Mouse (Mus musculus) right cerebral cortex, postnatal 36 days (tissue): ENCODE measurements around the gene Gdf15.

Source experiments
- DNase-seq, 2 experiments: peaks; one replicate each; pipeline ENCODE4 v3.0.0; 2022; ENCODE audit warnings: low spot score in 2 of 2, mixed read lengths in 1 of 2

The Gdf15 gene

GRCm38 (mm10) chr8:70606780-70607602 is 25.3 kb downstream of the Gdf15 start:
- DNase-seq, result no peak

GRCm38 (mm10) chr8:70605871-70606779 is 26.1 kb downstream of the Gdf15 start:
- DNase-seq, result no peak

DNA sequence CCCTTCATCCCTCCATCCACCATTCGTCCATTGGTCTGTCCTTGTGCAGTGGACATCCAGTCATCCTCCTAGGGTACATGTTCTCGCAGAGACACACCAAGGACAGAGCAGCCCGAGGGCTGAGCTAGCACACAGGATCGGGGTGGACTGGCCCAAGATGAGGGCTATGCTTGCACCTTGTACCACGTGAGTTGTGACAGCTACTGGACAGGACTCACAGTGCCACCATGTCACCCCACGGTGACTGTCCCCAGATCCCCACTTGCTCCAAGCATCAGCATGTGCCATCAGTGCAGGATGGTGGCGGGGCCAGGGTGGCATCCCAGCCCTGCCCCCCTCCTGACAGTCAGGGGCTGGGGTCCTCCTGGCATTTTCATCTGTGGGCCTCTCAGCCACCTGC is 27.7 kb downstream of the Gdf15 start:
- no peak for DNase-seq

- no peak for DNase-seq
These were observed 30.0 kb downstream of the Gdf15 start for GRCm38 (mm10) chr8:70602139-70602811.

- peak; percentile 80 to 85 for DNase-seq
These were observed 31.0 kb downstream of the Gdf15 start for GRCm38 (mm10) chr8:70601271-70601649.

GRCm38 (mm10) chr8:70600473-70601270 is 31.6 kb downstream of the Gdf15 start:
- no peak for DNase-seq

DNA sequence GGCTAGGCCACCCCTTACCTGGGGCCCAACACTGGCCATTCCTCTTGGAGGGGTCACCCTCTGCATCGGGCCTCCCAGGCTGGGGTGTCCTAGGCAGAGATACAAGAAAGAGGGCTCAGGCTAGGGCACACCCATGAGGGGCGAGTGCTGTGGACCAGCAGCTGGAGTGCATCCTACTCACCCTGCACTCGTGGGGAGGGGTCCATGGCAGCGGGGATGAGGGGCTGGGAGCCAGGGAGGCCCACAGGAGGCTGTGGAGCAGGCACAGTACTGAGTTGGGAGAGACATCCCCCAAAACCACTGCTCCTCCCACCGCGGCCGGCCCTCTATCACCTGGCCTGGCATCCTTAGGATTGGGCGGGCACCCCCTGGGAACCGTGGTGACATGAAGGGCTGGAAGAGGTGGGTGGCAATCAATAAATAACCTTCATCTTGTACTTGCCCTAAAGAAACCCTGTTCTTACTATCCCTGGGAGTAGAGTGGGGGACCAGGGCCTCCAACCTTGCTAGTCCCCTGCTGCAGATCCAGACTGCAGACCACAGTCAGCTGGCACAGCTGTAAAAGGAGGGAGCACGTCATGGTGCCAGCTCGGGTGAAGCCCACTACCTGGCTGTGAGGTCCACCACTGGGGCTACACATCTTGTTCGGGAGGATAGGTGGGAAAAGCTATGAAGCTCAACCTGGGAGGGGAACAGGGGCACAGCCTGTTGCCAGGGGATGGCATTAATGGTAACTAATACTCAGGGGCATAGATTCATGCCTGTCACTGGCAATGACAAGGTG is 32.6 kb downstream of the Gdf15 start:
- DNase-seq, result no peak

- DNase-seq, result no peak
These were observed 33.5 kb downstream of the Gdf15 start for GRCm38 (mm10) chr8:70598722-70599121.

DNA sequence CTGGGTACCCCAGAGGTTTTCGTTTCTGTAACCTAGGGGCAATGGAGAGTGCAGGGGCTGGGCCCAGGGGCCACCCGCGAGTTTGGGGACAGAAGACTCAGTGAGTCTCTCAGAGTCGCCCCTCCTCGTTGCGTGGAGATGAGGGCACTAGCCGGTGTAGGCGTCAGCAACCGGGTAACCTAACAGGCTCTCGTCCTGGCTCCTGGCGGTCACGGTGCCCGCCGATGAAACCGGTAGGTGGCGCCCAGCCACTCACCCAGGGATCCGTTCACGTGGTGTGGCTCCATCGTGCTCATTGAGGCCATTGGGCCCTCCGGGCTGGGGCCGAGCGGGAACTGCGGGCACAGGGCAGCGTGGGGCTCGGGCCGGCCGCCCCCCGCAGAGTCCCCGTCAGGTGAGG is 34.0 kb downstream of the Gdf15 start:
- peak; percentile 78 to 81 for DNase-seq

- DNase-seq, result no peak
These were observed 34.6 kb downstream of the Gdf15 start for GRCm38 (mm10) chr8:70597417-70598272.

- DNase-seq, result no peak
These were observed 35.4 kb downstream of the Gdf15 start for GRCm38 (mm10) chr8:70596775-70597416.

- no peak for DNase-seq
These were observed 36.0 kb downstream of the Gdf15 start for GRCm38 (mm10) chr8:70596216-70596615.

GRCm38 (mm10) chr8:70595811-70596210 is 36.4 kb downstream of the Gdf15 start:
- no peak for DNase-seq

- DNase-seq, result no peak
These were observed 37.4 kb downstream of the Gdf15 start for GRCm38 (mm10) chr8:70594621-70595564.

DNA sequence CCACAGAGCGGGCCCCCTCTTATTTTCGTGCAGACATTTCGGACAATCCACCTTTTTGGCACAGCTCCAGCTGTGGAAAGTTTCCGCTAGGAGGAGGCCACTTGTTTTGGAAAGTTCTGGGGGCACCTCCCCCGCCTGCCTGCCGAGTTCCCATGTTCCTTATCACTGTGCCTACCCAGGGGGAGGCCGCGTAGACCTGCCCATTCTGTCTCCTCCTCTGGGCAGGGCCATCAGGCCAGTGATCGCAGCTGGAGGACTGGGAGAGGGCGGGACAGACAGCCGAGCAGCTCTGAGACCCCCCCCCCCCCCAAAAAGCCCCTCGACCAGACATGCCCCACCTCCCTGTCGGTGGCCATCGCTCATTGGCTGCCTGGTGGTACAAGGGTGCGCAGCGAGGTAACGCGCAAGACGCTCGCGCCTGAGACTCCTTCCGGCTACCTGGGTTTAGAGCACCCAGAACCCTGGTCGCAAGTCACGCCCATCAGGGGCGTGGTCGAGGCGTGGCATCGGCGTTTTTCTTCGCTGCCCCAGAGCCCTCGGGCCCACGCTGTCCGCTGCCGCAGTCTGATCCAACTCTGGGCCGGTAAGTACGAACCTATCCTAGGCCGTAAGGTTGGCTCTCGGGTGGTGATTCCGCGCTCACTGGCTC is 38.2 kb downstream of the Gdf15 start, which contains the start of gene Isyna1:
Gene Isyna1, plus strand, starts transcription at position 413 of the 649 bp plus-strand sequence.
- DNase-seq, result peak in 1 of 2 experiments; percentile 79

DNA sequence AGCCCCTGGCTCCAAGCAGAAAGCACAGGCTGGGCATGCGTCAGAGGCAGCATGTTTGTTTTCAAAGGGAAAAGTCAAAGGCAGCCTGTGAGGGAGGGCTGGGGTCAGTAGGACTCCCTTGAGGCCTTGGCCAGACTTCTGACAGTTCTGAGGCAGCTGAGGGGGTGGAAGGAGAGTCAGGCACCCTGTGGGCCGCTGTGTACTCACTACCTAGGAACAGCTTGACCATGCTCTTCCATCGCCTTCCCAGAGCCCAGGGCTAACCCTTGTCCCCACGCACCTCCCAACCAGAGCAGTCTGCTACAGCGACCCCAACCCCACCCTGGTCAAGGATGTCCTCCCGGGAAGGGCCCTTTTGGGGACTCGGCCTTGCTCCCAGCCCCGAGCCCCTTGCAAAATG is 39.1 kb downstream of the Gdf15 start:
- no peak for DNase-seq

- DNase-seq, result no peak
These were observed 40.7 kb downstream of the Gdf15 start for GRCm38 (mm10) chr8:70591569-70591968.
